Mouse (Mus musculus) liver, embryonic 14.5 days (tissue): Measurements from ENCODE around the gene Csrp1. TPM values are rescaled to one million over a fixed set of nuclear protein-coding genes. Genes with fewer than 3 reads are reported as not detected.
A peak's percentile ranks its signal among the peaks of the same experiment; 100 is the strongest.

Experiments
- ATAC-seq: fragments of 200-750 bp; cut with Nextera tagmentation; 2 replicates; pipeline ENCODE4 v1.8.0; 2017; ENCODE audit warnings: moderate number of reproducible peaks, mild to moderate bottlenecking, moderate library complexity; ENCODE audit not compliant: insufficient read depth
- DNase-seq, 3 experiments: peaks; one replicate each; pipeline ENCODE4 v3.0.0-alpha.2; 2012 to 2013; ENCODE audit warnings: low read depth in 3 of 3, low spot score in 3 of 3
- H3K27ac ChIP-seq: fragments of 300-500 bp; sonication (generic); 2 replicates; pipeline ENCODE4 v1.5.1; 2014; ENCODE audit warnings: moderate library complexity, mild to moderate bottlenecking, control low read depth, inconsistent platforms
- H3K27me3 ChIP-seq: fragments of 300-500 bp; sonication (generic); 2 replicates; pipeline ENCODE4 v1.6.1; 2014; ENCODE audit warnings: mild to moderate bottlenecking, low read length, moderate library complexity; ENCODE audit not compliant: control insufficient read depth, insufficient read depth
- H3K36me3 ChIP-seq: fragments of 300-500 bp; sonication (generic); replicated peaks from 2 replicates; pipeline ENCODE4 v1.6.1; 2014; ENCODE audit warnings: low read depth; ENCODE audit not compliant: control insufficient read depth, insufficient read depth
- H3K4me1 ChIP-seq, 2 experiments: fragments of 200-500 bp in 1 of 2; fragments of 300-500 bp in 1 of 2; sonication (generic) in 1 of 2; replicated peaks; 2 replicates each; pipeline ENCODE4 v1.6.1; 2012 to 2014; ENCODE audit warnings: antibody characterized with exemption in 1 of 2, inconsistent platforms in 1 of 2, low read length in 1 of 2; ENCODE audit not compliant: control insufficient read depth in 2 of 2, insufficient read depth in 2 of 2
- H3K4me2 ChIP-seq: fragments of 300-500 bp; sonication (generic); 2 replicates; pipeline ENCODE4 v1.6.1; 2014; ENCODE audit warnings: low read depth, mild to moderate bottlenecking, control low read depth, moderate library complexity
- H3K4me3 ChIP-seq, 2 experiments: fragments of 200-500 bp in 1 of 2; fragments of 300-500 bp in 1 of 2; sonication (generic) in 1 of 2; 2 replicates each; pipeline ENCODE4 v1.5.1; 2012 to 2014; ENCODE audit warnings: low read depth in 2 of 2, low read length in 2 of 2, mild to moderate bottlenecking in 2 of 2, control low read depth in 1 of 2, inconsistent platforms in 1 of 2, moderate library complexity in 1 of 2; ENCODE audit not compliant: insufficient read depth in 1 of 2
- H3K9ac ChIP-seq: fragments of 300-500 bp; sonication (generic); replicated peaks from 2 replicates; pipeline ENCODE4 v1.6.1; 2014; ENCODE audit warnings: mild to moderate bottlenecking, control low read depth, moderate library complexity
- H3K9me3 ChIP-seq: fragments of 300-500 bp; sonication (generic); 2 replicates; pipeline ENCODE4 v1.6.1; 2016; ENCODE audit warnings: low read length, mixed read lengths; ENCODE audit not compliant: control insufficient read depth
- CTCF ChIP-seq: IDR thresholded peaks from 2 replicates; pipeline ENCODE4 v1.5.1; 2016; ENCODE audit warnings: antibody characterized with exemption, low read depth, control low read depth
- EP300 ChIP-seq: IDR thresholded peaks from 2 replicates; pipeline ENCODE4 v1.6.1; 2016; ENCODE audit warnings: antibody characterized with exemption, low read depth
- WGBS: fragments of 180-500 bp; shearing (Covaris S2); extraction: QIAGEN DNeasy Blood & Tissue Kit; methylation state at CpG from one replicate; pipeline ENCODE4 v1.1.7; 2014; ENCODE audit not compliant: insufficient replicate concordance; 5-methylcytosine and 5-hydroxymethylcytosine counted together
- polyA plus RNA-seq, 2 experiments: library from polyadenylated mRNA; depleted of rRNA in 1 of 2; stranded (reverse) in 1 of 2; unstranded in 1 of 2; fragments of >200 nt; fragmentation: Nextera tagmentation in 1 of 2; extraction: Ambion mirVana in 1 of 2; gene quantifications; 2 replicates each; pipeline versions ENCODE4 v1.2.1 to v1.2.3; 2012 to 2014

Csrp1 gene
- polyA plus RNA-seq, 2 experiments = 33.8 to 35.7 TPM

- Histone ChIP-seq H3K9ac (peak overlapping the region; percentile 27), H3K36me3 (no peaks in the 10 kb centered on the region), H3K27ac (no peak overlapping the region), H3K9me3 (no peaks in the 10 kb centered on the region), H3K4me1 (peaks cover 0 to 15% of the 10 kb centered on the region in 2 experiments; a peak in 3 of 4 replicates), H3K27me3 (peaks cover 35% of the 10 kb centered on the region), H3K4me2 (peak overlapping the region; percentile 76), H3K4me3 (peak overlapping the region; percentile 40 to 57)
- DNase-seq = no peak
- TF ChIP-seq CTCF (no peak), EP300 (no peak)
- under 1% methylated on average over 75 of the region's 81 CpGs for WGBS
- peak; percentile 71 for ATAC-seq
These were observed 31.9 kb upstream of the Csrp1 start for GRCm38 (mm10) chr1:135687771-135688492.

- Histone ChIP-seq H3K27ac (no peak overlapping the region), H3K4me1 (peaks cover 0 to 15% of the 10 kb centered on the region in 2 experiments; a peak in 3 of 4 replicates), H3K36me3 (no peaks in the 10 kb centered on the region), H3K9ac (no peak overlapping the region), H3K4me2 (peak overlapping the region; percentile 76), H3K9me3 (no peaks in the 10 kb centered on the region), H3K4me3 (peak overlapping the region; percentile 18 to 57), H3K27me3 (peaks cover 35% of the 10 kb centered on the region)
- DNase-seq (no peak), ATAC-seq (no peak)
- TF ChIP-seq CTCF = no peak
- WGBS = 11% methylated on average over 6 of the region's 6 CpGs
These were observed 31.2 kb upstream of the Csrp1 start for GRCm38 (mm10) chr1:135688686-135689085.

GRCm38 (mm10) chr1:135690784-135691416 lies 29.0 kb upstream of the Csrp1 start:
- ATAC-seq (peak; percentile 54; the same call in 1 of the 2 replicates), DNase-seq (no peak)
- TF ChIP-seq CTCF (no peak), EP300 (no peak)
- Histone ChIP-seq H3K36me3 (no peaks in the 10 kb centered on the region), H3K27ac (no peak overlapping the region), H3K27me3 (peaks cover 31% of the 10 kb centered on the region), H3K4me1 (peaks cover 0 to 13% of the 10 kb centered on the region in 2 experiments; a peak in 3 of 4 replicates), H3K9ac (no peak overlapping the region), H3K9me3 (no peaks in the 10 kb centered on the region), H3K4me2 (peak overlapping the region; percentile 41), H3K4me3 (no peak overlapping the region)
- 51% methylated on average over 6 of the region's 6 CpGs for WGBS

GRCm38 (mm10) chr1:135691417-135691815 lies 28.4 kb upstream of the Csrp1 start:
- no peak overlapping the region for H3K4me3 ChIP-seq
- H3K9ac ChIP-seq = no peak overlapping the region; the same call in 1 of the 2 replicates
- DNase-seq (no peak), ATAC-seq (no peak)
- H3K27ac ChIP-seq = no peak overlapping the region
- TF ChIP-seq EP300 = no peak
- no peak for TF ChIP-seq CTCF
- H3K9me3 ChIP-seq = no peaks in the 10 kb centered on the region
- H3K4me2 ChIP-seq = peak overlapping the region; percentile 41
- H3K36me3 ChIP-seq = no peaks in the 10 kb centered on the region
- peaks cover 26% of the 10 kb centered on the region for H3K27me3 ChIP-seq
- H3K4me1 ChIP-seq = peaks cover 0 to 13% of the 10 kb centered on the region in 2 experiments; a peak in 3 of 4 replicates
- WGBS = 24% methylated on average over 10 of the region's 10 CpGs

- H3K9me3 ChIP-seq = no peaks in the 10 kb centered on the region
- H3K9ac ChIP-seq = no peak overlapping the region
- H3K27ac ChIP-seq = no peak overlapping the region
- H3K27me3 ChIP-seq = no peaks in the 10 kb centered on the region; the same call in 1 of the 2 replicates
- H3K4me2 ChIP-seq = no peak overlapping the region
- H3K4me1 ChIP-seq = peaks cover 0 to 11% of the 10 kb centered on the region in 2 experiments; a peak in 2 of 4 replicates
- TF ChIP-seq EP300 (no peak), CTCF (no peak)
- H3K4me3 ChIP-seq = no peak overlapping the region
- H3K36me3 ChIP-seq = no peaks in the 10 kb centered on the region
- WGBS = 72% methylated on average over 11 of the region's 11 CpGs
- no peak for ATAC-seq
- DNase-seq = no peak
These were observed 25.7 kb upstream of the Csrp1 start for GRCm38 (mm10) chr1:135694181-135694580.
